9 mouse cellular contexts compared by ENCODE assay signal in genomic region chr15:77154248-77154785, GRCm38 (mm10).
DNase-seq lines count a peak whose midpoint lies in the region; ATAC-seq and TF ChIP-seq lines count a peak whose summit lies in the region.
"Had no signal": no experiment of that assay in that cellular context is flagged by ENCODE, and none has a peak within 500 bp of the region (broad histone marks: within the 10 kb centered on the region; RNA-seq: fewer than 3 reads in every experiment).

No protein-coding gene starts in this region.

- H3K9me3 ChIP-seq in lung, postnatal 0 days (ENCODE audit: low read length), result no peaks in the 10 kb centered on the region
- no peaks in the 10 kb centered on the region for H3K9me3 ChIP-seq in limb, embryonic 13.5 days

- WGBS in cerebellum, adult 2 months, result 82% methylated on average over 10 of the region's 10 CpGs
- WGBS in lung, postnatal 0 days, result 53% methylated on average over 10 of the region's 10 CpGs
- 73% methylated on average over 10 of the region's 10 CpGs for WGBS in lung, adult 2 months
- WGBS in limb, embryonic 13.5 days, result 54% methylated on average over 10 of the region's 10 CpGs

- H3K27me3 ChIP-seq in cerebellum, adult 2 months (ENCODE audit: control insufficient read depth, insufficient read depth, low read length), result no peaks in the 10 kb centered on the region
- H3K27me3 ChIP-seq in lung, postnatal 0 days (replicated peaks; ENCODE audit: insufficient read depth, low read length), result no peaks in the 10 kb centered on the region
- no peaks in the 10 kb centered on the region for H3K27me3 ChIP-seq in limb, embryonic 13.5 days

- peaks cover 17% of the 10 kb centered on the region; the same call in 1 of the 2 replicates for H3K4me1 ChIP-seq in cerebellum, adult 2 months (ENCODE audit: control insufficient read depth, insufficient read depth, low read length)
- peaks cover 41% of the 10 kb centered on the region; the same call in 1 of the 2 replicates for H3K4me1 ChIP-seq in lung, postnatal 0 days (ENCODE audit: insufficient read depth, low read depth, low read length)
- peaks cover 20% of the 10 kb centered on the region for H3K4me1 ChIP-seq in lung, adult 2 months (ENCODE audit: control insufficient read depth, insufficient read depth, low read length)
- peaks cover 71% of the 10 kb centered on the region for H3K4me1 ChIP-seq in limb, embryonic 13.5 days

- no peak overlapping the region for H3K9ac ChIP-seq in lung, postnatal 0 days (replicated peaks; ENCODE audit: low read depth)
- H3K9ac ChIP-seq in limb, embryonic 13.5 days, result no peak overlapping the region

- peak; percentile 63; the same call in 1 of the 2 replicates for TF ChIP-seq EP300 in lung, postnatal 0 days (IDR thresholded peaks at IDR 0.05)

- peak; percentile 35 for DNase-seq in cerebellum, adult 9-11 months
- DNase-seq in cerebellum, adult 2 months, result no peak
- no peak for DNase-seq in lung, postnatal 0 days (ENCODE audit: low spot score)
- no peak for DNase-seq in lung, adult 2 months
- DNase-seq in thymus, postnatal 4 days, result no peak
- DNase-seq in cerebellum, postnatal 14 days, result no peak
- DNase-seq in natural killer cell, adult 2 months (ENCODE audit: low spot score in 2 of 2), result no peak

- H3K4me2 ChIP-seq in lung, postnatal 0 days (replicated peaks; ENCODE audit: low read depth, low read length), result no peak overlapping the region
- H3K4me2 ChIP-seq in limb, embryonic 13.5 days (replicated peaks), result peak overlapping the region; percentile 63

- no peaks in the 10 kb centered on the region for H3K36me3 ChIP-seq in lung, postnatal 0 days (ENCODE audit: insufficient read depth, low read length)
- no peaks in the 10 kb centered on the region; the same call in 1 of the 2 replicates for H3K36me3 ChIP-seq in limb, embryonic 13.5 days

- H3K27ac ChIP-seq in cerebellum, adult 2 months (ENCODE audit: insufficient read depth, low read length), result no peak overlapping the region
- 0 out of 2 replicates have a peak overlapping the region, but pooled peaks have one; percentile 74 for H3K27ac ChIP-seq in lung, postnatal 0 days (ENCODE audit: low read length)
- H3K27ac ChIP-seq in limb, embryonic 13.5 days, result peak overlapping the region; percentile 65

- no peak overlapping the region for H3K4me3 ChIP-seq in cerebellum, adult 2 months (replicated peaks; ENCODE audit: insufficient read depth, low read depth, low read length)
- H3K4me3 ChIP-seq in lung, postnatal 0 days (ENCODE audit: low read depth, low read length), result no peak overlapping the region
- no peak overlapping the region for H3K4me3 ChIP-seq in lung, adult 2 months (replicated peaks; ENCODE audit: extremely low read depth, low read depth, low read length)
- H3K4me3 ChIP-seq in limb, embryonic 13.5 days, result peak overlapping the region; percentile 53; the same call in 1 of the 2 replicates

- TF ChIP-seq POLR2A in cerebellum, adult 2 months (IDR thresholded peaks at IDR 0.05; ENCODE audit: borderline replicate concordance, insufficient read depth, low read length), result no peak
- no peak for TF ChIP-seq POLR2A in lung, adult 2 months (IDR thresholded peaks at IDR 0.05; ENCODE audit: borderline replicate concordance, extremely low read depth, low read depth, low read length)

- ATAC-seq in lung, postnatal 0 days, result peak; percentile 4; the same call in 1 of the 2 replicates
- ATAC-seq in limb, embryonic 13.5 days (ENCODE audit: low FRiP score, low read depth), result no peak
- ATAC-seq: activated CD4-positive, CD25-positive, alpha-beta regulatory T cell, adult 4 months had no signal

- TF ChIP-seq CTCF in cerebellum, adult 2 months (IDR thresholded peaks at IDR 0.05; ENCODE audit: borderline replicate concordance, insufficient read depth, low read depth, low read length), result no peak
- no peak for TF ChIP-seq CTCF in lung, postnatal 0 days (IDR thresholded peaks at IDR 0.05)
- TF ChIP-seq CTCF in lung, adult 2 months (IDR thresholded peaks at IDR 0.05; ENCODE audit: insufficient read depth, low read length), result no peak
